Mouse (Mus musculus): ENCODE measurements at regions not wholly inside any gene's neighbourhood (a gene's known extent, or its start where the extent isn't known, plus 50 kb on each side); places are given as distances from the start of the nearest gene placed in this dataset.

DNA sequence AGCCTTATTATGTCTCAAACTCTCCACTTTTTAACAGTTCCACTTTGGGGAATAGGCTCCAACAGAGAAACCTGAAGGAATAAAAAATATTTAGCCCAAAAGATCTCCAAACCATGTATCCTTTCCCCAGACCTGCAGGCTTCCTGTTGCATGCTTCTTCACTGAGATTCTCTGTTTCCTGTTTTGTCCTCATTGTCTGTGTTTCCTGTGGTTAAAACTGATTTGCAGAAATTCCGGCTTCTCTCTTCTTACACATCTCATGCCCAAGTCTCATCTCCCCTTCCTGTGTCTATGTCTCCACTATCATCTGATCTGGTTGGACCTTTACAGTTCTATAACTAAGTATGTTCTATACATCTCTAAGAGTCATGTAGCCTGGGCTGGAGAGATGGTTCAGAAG is 3482.2 kb upstream of the Gm7489 start:
- Histone ChIP-seq H3K4me3 (ENCODE audit: low read length) (no peak overlapping the region), H3K9me3 (replicated peaks; ENCODE audit: control insufficient read depth, low read length) (no peaks in the 10 kb centered on the region), H3K9ac (ENCODE audit: low read length) (no peak overlapping the region), H3K4me1 (ENCODE audit: control insufficient read depth, insufficient read depth, low read length) (no peaks in the 10 kb centered on the region), H3K4me2 (ENCODE audit: low read depth, low read length) (no peak overlapping the region), H3K36me3 (ENCODE audit: control insufficient read depth, insufficient read depth) (no peaks in the 10 kb centered on the region), H3K27me3 (ENCODE audit: control insufficient read depth, insufficient read depth, low read length) (no peaks in the 10 kb centered on the region), H3K27ac (ENCODE audit: low read length) (no peak overlapping the region)
- 38% methylated on average over 1 of the region's 1 CpGs for WGBS
- ATAC-seq (replicated peaks; ENCODE audit: extremely low read depth, insufficient read depth, low FRiP score) = no peak

DNA sequence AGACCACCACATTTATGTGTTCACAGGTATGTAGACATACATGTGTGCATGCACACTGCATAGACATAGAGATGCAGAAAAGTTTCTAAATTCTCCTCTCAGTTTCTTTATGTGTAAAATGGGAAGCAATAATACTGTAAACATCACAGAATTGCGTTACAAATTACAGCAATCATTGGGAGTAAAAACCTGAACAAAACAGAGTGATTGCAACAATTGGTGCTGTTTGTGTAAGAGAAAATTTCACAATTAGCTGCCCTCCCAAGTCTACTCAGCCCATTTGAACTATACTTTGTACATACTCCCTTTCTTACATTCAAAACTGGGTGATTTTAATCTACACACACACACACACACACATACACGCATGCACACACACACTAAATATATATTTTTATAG is 3480.8 kb upstream of the Gm7489 start:
- WGBS = 78% methylated on average over 2 of the region's 2 CpGs
- Histone ChIP-seq H3K9me3 (replicated peaks; ENCODE audit: control insufficient read depth, low read length) (no peaks in the 10 kb centered on the region), H3K27ac (ENCODE audit: low read length) (no peak overlapping the region), H3K9ac (ENCODE audit: low read length) (no peak overlapping the region), H3K27me3 (ENCODE audit: control insufficient read depth, insufficient read depth, low read length) (no peaks in the 10 kb centered on the region), H3K4me2 (ENCODE audit: low read depth, low read length) (no peak overlapping the region), H3K36me3 (ENCODE audit: control insufficient read depth, insufficient read depth) (no peaks in the 10 kb centered on the region), H3K4me1 (ENCODE audit: control insufficient read depth, insufficient read depth, low read length) (no peaks in the 10 kb centered on the region), H3K4me3 (ENCODE audit: low read length) (no peak overlapping the region)
- ATAC-seq (replicated peaks; ENCODE audit: extremely low read depth, insufficient read depth, low FRiP score) = no peak

DNA sequence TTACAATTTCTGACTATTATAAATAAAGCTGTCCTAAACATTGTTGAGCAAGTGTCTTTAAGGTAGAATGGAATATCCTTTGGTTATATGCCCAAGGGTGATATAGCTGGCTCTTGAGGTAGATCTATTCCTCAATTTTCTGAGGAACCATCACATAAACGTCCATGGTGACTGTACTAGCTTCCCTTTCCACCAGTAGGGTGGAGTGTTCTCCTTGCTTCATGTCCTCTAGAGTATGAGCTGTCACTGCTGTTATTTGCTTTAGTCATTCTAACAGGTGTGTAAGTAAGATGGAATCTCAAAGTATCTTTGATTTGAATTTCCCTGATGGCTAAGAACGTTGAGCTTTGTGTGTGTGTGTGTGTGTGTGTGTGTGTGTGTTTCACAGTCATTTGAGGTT is 3475.7 kb upstream of the Gm7489 start:
- Histone ChIP-seq H3K4me3 (ENCODE audit: low read length) (no peak overlapping the region), H3K9ac (ENCODE audit: low read length) (no peak overlapping the region), H3K4me2 (ENCODE audit: low read depth, low read length) (no peak overlapping the region), H3K36me3 (ENCODE audit: control insufficient read depth, insufficient read depth) (no peaks in the 10 kb centered on the region), H3K27ac (ENCODE audit: low read length) (no peak overlapping the region), H3K4me1 (ENCODE audit: control insufficient read depth, insufficient read depth, low read length) (no peaks in the 10 kb centered on the region), H3K27me3 (ENCODE audit: control insufficient read depth, insufficient read depth, low read length) (no peaks in the 10 kb centered on the region), H3K9me3 (replicated peaks; ENCODE audit: control insufficient read depth, low read length) (peaks cover 3% of the 10 kb centered on the region; the same call in 1 of the 2 replicates)
- no peak for ATAC-seq (replicated peaks; ENCODE audit: extremely low read depth, insufficient read depth, low FRiP score)
- 57% methylated on average over 2 of the region's 2 CpGs for WGBS

DNA sequence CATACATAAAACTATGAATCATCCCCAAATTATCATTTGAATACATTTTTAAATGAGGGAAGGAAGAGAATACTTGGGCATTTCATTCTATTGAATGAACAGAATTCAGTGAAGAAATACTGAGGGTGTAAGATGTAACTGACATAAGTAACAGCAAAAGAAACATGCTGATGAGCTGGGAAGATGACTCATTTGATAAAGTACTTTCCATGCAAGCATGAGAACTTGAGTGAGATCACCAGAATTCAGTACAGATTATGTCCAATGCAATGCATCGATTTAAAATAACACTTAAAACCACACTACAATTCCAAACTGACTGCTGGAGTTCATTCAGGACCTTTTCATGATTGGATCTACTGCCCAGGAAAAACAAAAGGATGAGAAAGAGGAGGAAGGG is 3467.1 kb upstream of the Gm7489 start:
- Histone ChIP-seq H3K4me1 (ENCODE audit: control insufficient read depth, insufficient read depth, low read length) (no peaks in the 10 kb centered on the region), H3K4me2 (ENCODE audit: low read depth, low read length) (no peak overlapping the region), H3K27me3 (ENCODE audit: control insufficient read depth, insufficient read depth, low read length) (no peaks in the 10 kb centered on the region), H3K36me3 (ENCODE audit: control insufficient read depth, insufficient read depth) (no peaks in the 10 kb centered on the region), H3K9ac (ENCODE audit: low read length) (no peak overlapping the region), H3K9me3 (replicated peaks; ENCODE audit: control insufficient read depth, low read length) (no peaks in the 10 kb centered on the region), H3K4me3 (ENCODE audit: low read length) (no peak overlapping the region), H3K27ac (ENCODE audit: low read length) (no peak overlapping the region)
- ATAC-seq (replicated peaks; ENCODE audit: extremely low read depth, insufficient read depth, low FRiP score) = no peak
- WGBS = 74% methylated on average over 1 of the region's 1 CpGs

DNA sequence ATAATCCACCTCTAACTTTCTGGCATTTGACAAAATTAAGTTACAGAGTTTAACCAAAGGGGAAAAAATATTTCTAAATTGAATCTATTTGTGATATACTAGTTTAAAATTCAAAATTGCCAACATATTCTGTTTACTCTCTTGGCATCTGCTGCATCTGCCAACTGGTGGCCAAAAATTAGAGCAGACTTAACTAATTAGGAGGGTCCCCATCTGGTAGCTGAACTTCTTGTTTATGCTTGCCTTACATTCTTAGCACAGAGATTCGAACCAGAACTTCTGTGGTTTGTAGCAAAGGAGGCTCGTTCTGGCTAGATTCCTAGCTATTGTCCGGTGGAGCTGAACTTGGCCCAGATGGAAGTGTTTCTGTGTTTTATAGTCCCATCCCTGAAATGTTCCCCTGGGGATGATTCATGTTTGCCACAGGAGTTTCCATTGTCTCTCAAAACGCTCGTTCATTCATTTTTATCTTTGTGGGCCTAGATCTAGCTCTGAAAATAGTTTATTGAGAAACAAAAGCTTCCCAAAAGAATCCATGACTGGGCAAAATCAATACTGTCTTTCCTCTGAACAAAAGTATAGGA is 3461.5 kb upstream of the Gm7489 start:
- Histone ChIP-seq H3K4me3 (ENCODE audit: low read length) (no peak overlapping the region), H3K36me3 (ENCODE audit: control insufficient read depth, insufficient read depth) (no peaks in the 10 kb centered on the region), H3K9me3 (replicated peaks; ENCODE audit: control insufficient read depth, low read length) (no peaks in the 10 kb centered on the region), H3K27me3 (ENCODE audit: control insufficient read depth, insufficient read depth, low read length) (no peaks in the 10 kb centered on the region), H3K4me1 (ENCODE audit: control insufficient read depth, insufficient read depth, low read length) (no peaks in the 10 kb centered on the region), H3K4me2 (ENCODE audit: low read depth, low read length) (no peak overlapping the region), H3K27ac (ENCODE audit: low read length) (no peak overlapping the region), H3K9ac (ENCODE audit: low read length) (no peak overlapping the region)
- WGBS = 67% methylated on average over 5 of the region's 5 CpGs
- no peak for ATAC-seq (replicated peaks; ENCODE audit: extremely low read depth, insufficient read depth, low FRiP score)

DNA sequence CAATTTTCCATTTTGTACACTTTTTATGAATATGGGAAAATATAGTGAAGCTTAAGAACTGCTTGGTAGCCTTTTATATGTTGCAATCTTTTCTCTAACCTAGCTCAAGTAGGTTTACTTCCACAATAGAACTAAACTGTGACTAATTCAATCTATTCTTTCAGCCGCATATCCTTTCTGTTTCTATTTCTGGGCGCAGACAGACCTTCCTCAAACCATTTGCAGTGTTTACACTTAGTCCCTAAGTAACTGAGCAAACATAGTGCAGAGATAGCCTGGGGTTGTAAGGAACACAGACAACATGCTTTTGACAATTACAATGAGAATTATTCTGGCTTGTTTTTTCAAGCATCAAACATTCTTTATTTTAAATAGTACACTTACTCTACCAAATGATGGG is 3435.1 kb upstream of the Gm7489 start:
- no peaks in the 10 kb centered on the region for H3K27me3 ChIP-seq (ENCODE audit: control insufficient read depth, insufficient read depth, low read length)
- no peaks in the 10 kb centered on the region for H3K4me1 ChIP-seq (ENCODE audit: control insufficient read depth, insufficient read depth, low read length)
- H3K36me3 ChIP-seq (ENCODE audit: control insufficient read depth, insufficient read depth) = no peaks in the 10 kb centered on the region
- H3K9me3 ChIP-seq (replicated peaks; ENCODE audit: control insufficient read depth, low read length) = no peaks in the 10 kb centered on the region
- no peak for ATAC-seq (replicated peaks; ENCODE audit: extremely low read depth, insufficient read depth, low FRiP score)
- 21% methylated on average over 2 of the region's 2 CpGs for WGBS
- no peak overlapping the region for H3K27ac ChIP-seq (ENCODE audit: low read length)
- no peak overlapping the region for H3K4me2 ChIP-seq (ENCODE audit: low read depth, low read length)
- H3K4me3 ChIP-seq (ENCODE audit: low read length) = no peak overlapping the region
- H3K9ac ChIP-seq (ENCODE audit: low read length) = no peak overlapping the region

DNA sequence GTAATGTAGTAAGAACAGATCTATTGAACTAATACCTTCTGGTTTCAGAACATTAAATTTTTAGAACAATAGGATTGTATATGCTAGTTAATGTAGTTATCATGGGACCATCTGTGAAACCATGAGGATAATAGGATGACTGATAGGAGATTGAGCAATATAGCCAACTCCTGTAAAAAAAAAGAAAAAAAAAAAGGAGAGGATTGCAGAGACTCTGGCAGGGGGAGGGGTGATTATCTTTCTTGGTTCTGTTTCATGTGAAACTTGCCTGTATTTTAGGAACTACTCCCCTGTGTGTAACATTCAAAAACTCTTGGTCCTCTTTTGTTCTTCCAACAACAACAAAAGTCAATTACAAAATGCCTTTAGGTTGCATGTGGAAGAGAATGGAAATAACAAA is 3412.1 kb upstream of the Gm7489 start:
- no peak overlapping the region for H3K27ac ChIP-seq (ENCODE audit: low read length)
- ATAC-seq (replicated peaks; ENCODE audit: extremely low read depth, insufficient read depth, low FRiP score) = no peak
- no peak overlapping the region for H3K4me3 ChIP-seq (ENCODE audit: low read length)
- no peak overlapping the region for H3K4me2 ChIP-seq (ENCODE audit: low read depth, low read length)
- H3K27me3 ChIP-seq (ENCODE audit: control insufficient read depth, insufficient read depth, low read length) = no peaks in the 10 kb centered on the region
- H3K4me1 ChIP-seq (ENCODE audit: control insufficient read depth, insufficient read depth, low read length) = no peaks in the 10 kb centered on the region
- no peak overlapping the region for H3K9ac ChIP-seq (ENCODE audit: low read length)
- no peaks in the 10 kb centered on the region for H3K36me3 ChIP-seq (ENCODE audit: control insufficient read depth, insufficient read depth)
- H3K9me3 ChIP-seq (replicated peaks; ENCODE audit: control insufficient read depth, low read length) = no peaks in the 10 kb centered on the region

DNA sequence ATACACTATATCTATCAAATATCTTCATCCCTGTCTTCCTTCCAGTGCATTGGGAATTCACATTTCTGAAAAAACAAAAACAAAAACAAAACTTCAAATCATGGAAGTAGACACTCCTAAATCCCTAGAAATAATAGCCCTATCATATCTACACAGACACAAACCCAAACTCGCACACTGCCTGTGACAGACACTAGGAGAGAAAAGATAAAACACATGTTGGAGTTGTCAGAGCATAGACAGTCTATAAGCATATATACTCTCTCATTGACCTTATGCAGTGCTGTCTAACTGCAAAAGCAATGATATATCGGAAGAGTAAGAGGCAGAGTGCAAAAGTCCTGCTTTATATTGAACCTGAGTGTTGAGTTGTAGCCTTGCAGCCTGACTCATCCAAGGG is 3386.0 kb upstream of the Gm7489 start:
- no peaks in the 10 kb centered on the region for H3K4me1 ChIP-seq (ENCODE audit: control insufficient read depth, insufficient read depth, low read length)
- H3K27me3 ChIP-seq (ENCODE audit: control insufficient read depth, insufficient read depth, low read length) = peaks cover 6% of the 10 kb centered on the region; the same call in 1 of the 2 replicates
- no peak overlapping the region for H3K4me2 ChIP-seq (ENCODE audit: low read depth, low read length)
- H3K4me3 ChIP-seq (ENCODE audit: low read length) = no peak overlapping the region
- H3K9me3 ChIP-seq (replicated peaks; ENCODE audit: control insufficient read depth, low read length) = 0 out of 2 replicates have a peak, but pooled peaks cover under 1% of the 10 kb centered on the region
- ATAC-seq (replicated peaks; ENCODE audit: extremely low read depth, insufficient read depth, low FRiP score) = no peak
- no peaks in the 10 kb centered on the region for H3K36me3 ChIP-seq (ENCODE audit: control insufficient read depth, insufficient read depth)
- H3K9ac ChIP-seq (ENCODE audit: low read length) = no peak overlapping the region
- H3K27ac ChIP-seq (ENCODE audit: low read length) = no peak overlapping the region
- WGBS = 50% methylated on average over 2 of the region's 2 CpGs

DNA sequence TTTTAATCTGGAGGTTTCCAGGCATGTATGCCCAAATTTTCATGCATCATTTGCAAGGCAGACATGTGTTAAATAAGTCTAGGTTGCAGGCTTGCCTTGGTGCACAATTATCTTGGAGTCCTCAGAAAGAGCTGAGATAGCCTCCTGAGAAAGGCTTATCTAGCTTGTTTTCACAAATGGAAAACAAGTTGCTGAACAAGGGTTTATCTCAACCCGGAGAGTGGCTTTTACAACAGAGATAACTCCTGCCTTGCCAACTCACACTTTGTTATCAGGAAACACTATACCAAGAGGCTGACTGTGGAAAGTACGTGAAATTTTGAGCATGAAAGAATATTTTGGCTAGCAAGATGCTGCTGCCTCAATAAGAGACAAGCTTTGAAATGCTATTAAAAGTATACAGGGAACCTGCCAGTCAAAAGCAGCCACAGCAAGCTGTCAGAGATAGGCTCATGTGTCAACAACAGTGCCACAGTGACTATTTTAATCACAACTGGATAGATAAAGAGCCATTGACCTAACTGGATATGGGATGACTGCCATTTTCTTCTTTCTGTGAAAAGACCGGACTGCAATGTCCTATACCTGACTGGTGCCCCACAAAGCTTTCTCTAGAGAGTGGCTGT is 3376.6 kb upstream of the Gm7489 start:
- Histone ChIP-seq H3K4me3 (ENCODE audit: low read length) (no peak overlapping the region), H3K4me2 (ENCODE audit: low read depth, low read length) (no peak overlapping the region), H3K4me1 (ENCODE audit: control insufficient read depth, insufficient read depth, low read length) (peaks cover 4% of the 10 kb centered on the region), H3K27me3 (ENCODE audit: control insufficient read depth, insufficient read depth, low read length) (peaks cover 16% of the 10 kb centered on the region), H3K36me3 (ENCODE audit: control insufficient read depth, insufficient read depth) (no peaks in the 10 kb centered on the region), H3K27ac (ENCODE audit: low read length) (no peak overlapping the region), H3K9me3 (replicated peaks; ENCODE audit: control insufficient read depth, low read length) (no peaks in the 10 kb centered on the region), H3K9ac (ENCODE audit: low read length) (no peak overlapping the region)
- 17% methylated on average over 3 of the region's 3 CpGs for WGBS
- ATAC-seq (replicated peaks; ENCODE audit: extremely low read depth, insufficient read depth, low FRiP score) = peak; percentile 75
